Mouse (Mus musculus) neural tube, embryonic 14.5 days (tissue): Measurements from ENCODE around the gene Chst3. TPM values are rescaled to one million over a fixed set of nuclear protein-coding genes. Genes with fewer than 3 reads are reported as not detected.

Source experiments
- ATAC-seq: fragments of 200-750 bp; cut with Nextera tagmentation; 2 replicates; pipeline ENCODE4 v1.8.0; 2017; ENCODE audit warnings: low read depth, mild to moderate bottlenecking, moderate TSS enrichment, moderate library complexity
- H3K27ac ChIP-seq: fragments of 300-500 bp; sonication (generic); 2 replicates; pipeline ENCODE4 v1.5.1; 2014; ENCODE audit warnings: low read depth, mild to moderate bottlenecking, control low read depth, low read length, moderate library complexity, mixed read lengths
- H3K27me3 ChIP-seq: fragments of 300-500 bp; sonication (generic); 2 replicates; pipeline ENCODE4 v1.6.1; 2014; ENCODE audit warnings: low read length; ENCODE audit not compliant: control insufficient read depth, insufficient read depth
- H3K36me3 ChIP-seq: fragments of 300-500 bp; sonication (generic); 2 replicates; pipeline ENCODE4 v1.6.1; 2014; ENCODE audit warnings: low read length, mixed read lengths; ENCODE audit not compliant: control insufficient read depth, insufficient read depth
- H3K4me1 ChIP-seq: fragments of 300-500 bp; sonication (generic); 2 replicates; pipeline ENCODE4 v1.6.1; 2014; ENCODE audit warnings: low read length; ENCODE audit not compliant: control insufficient read depth, insufficient read depth
- H3K4me2 ChIP-seq: fragments of 300-500 bp; sonication (generic); 2 replicates; pipeline ENCODE4 v1.6.1; 2014; ENCODE audit warnings: mild to moderate bottlenecking, low read depth, low read length, control low read depth
- H3K4me3 ChIP-seq: fragments of 300-500 bp; sonication (generic); 2 replicates; pipeline ENCODE4 v1.5.1; 2014; ENCODE audit warnings: low read depth, low read length, control low read depth, mixed read lengths
- H3K9ac ChIP-seq: fragments of 300-500 bp; sonication (generic); replicated peaks from 2 replicates; pipeline ENCODE4 v1.6.1; 2014; ENCODE audit warnings: low read depth, mild to moderate bottlenecking, control low read depth, low read length, mixed read lengths
- H3K9me3 ChIP-seq: fragments of 300-500 bp; sonication (generic); 2 replicates; pipeline ENCODE4 v1.6.1; 2016; ENCODE audit warnings: low read length; ENCODE audit not compliant: control insufficient read depth
- WGBS: fragments of 180-500 bp; shearing (Covaris S2); extraction: QIAGEN DNeasy Blood & Tissue Kit; methylation state at CpG from one replicate; pipeline ENCODE4 v1.1.7; 2014; 5-methylcytosine and 5-hydroxymethylcytosine counted together
- polyA plus RNA-seq: library from polyadenylated mRNA; unstranded; fragments of >200 nt; fragmentation: Nextera tagmentation; extraction: Ambion mirVana; gene quantifications from 2 replicates; pipeline ENCODE4 v1.2.1, GENCODE M21; 2014

Gene Chst3
- polyA plus RNA-seq, 1 experiment from 2014 or later, result 0.79 TPM

- H3K27ac ChIP-seq, result no peak overlapping the region
- no peak for ATAC-seq
- H3K27me3 ChIP-seq, result no peaks in the 10 kb centered on the region
- no peaks in the 10 kb centered on the region for H3K36me3 ChIP-seq
- H3K4me3 ChIP-seq, result no peak overlapping the region
- H3K9me3 ChIP-seq, result no peaks in the 10 kb centered on the region
- no peak overlapping the region for H3K4me2 ChIP-seq
- no peaks in the 10 kb centered on the region for H3K4me1 ChIP-seq
- H3K9ac ChIP-seq, result no peak overlapping the region
- 70% methylated on average over 3 of the region's 3 CpGs for WGBS
Observed at GRCm38 (mm10) chr10:60174506-60174905, 44.6 kb downstream of the Chst3 start.

GRCm38 (mm10) chr10:60173035-60173434, 46.0 kb downstream of the Chst3 start:
- H3K9ac ChIP-seq, result no peak overlapping the region
- no peaks in the 10 kb centered on the region for H3K36me3 ChIP-seq
- no peaks in the 10 kb centered on the region for H3K27me3 ChIP-seq
- no peak overlapping the region for H3K27ac ChIP-seq
- no peak for ATAC-seq
- H3K9me3 ChIP-seq, result no peaks in the 10 kb centered on the region
- no peak overlapping the region for H3K4me3 ChIP-seq
- H3K4me2 ChIP-seq, result no peak overlapping the region
- 52% methylated on average over 10 of the region's 10 CpGs for WGBS
- no peaks in the 10 kb centered on the region for H3K4me1 ChIP-seq

- Histone ChIP-seq H3K9me3 (no peaks in the 10 kb centered on the region), H3K36me3 (no peaks in the 10 kb centered on the region), H3K27ac (no peak overlapping the region), H3K4me2 (no peak overlapping the region), H3K4me1 (no peaks in the 10 kb centered on the region), H3K9ac (no peak overlapping the region), H3K27me3 (no peaks in the 10 kb centered on the region), H3K4me3 (no peak overlapping the region)
- ATAC-seq, result no peak
- WGBS, result 94% methylated on average over 4 of the region's 4 CpGs
Observed at GRCm38 (mm10) chr10:60172306-60172705, 46.8 kb downstream of the Chst3 start.

- Histone ChIP-seq H3K9ac (no peak overlapping the region), H3K27me3 (no peaks in the 10 kb centered on the region), H3K36me3 (no peaks in the 10 kb centered on the region), H3K4me3 (no peak overlapping the region), H3K4me1 (no peaks in the 10 kb centered on the region), H3K27ac (no peak overlapping the region), H3K9me3 (no peaks in the 10 kb centered on the region), H3K4me2 (no peak overlapping the region)
- no peak for ATAC-seq
- 89% methylated on average over 5 of the region's 5 CpGs for WGBS
Observed at GRCm38 (mm10) chr10:60171368-60171767, 47.7 kb downstream of the Chst3 start.

GRCm38 (mm10) chr10:60170326-60171089, 48.6 kb downstream of the Chst3 start:
- Histone ChIP-seq H3K27me3 (no peaks in the 10 kb centered on the region), H3K36me3 (no peaks in the 10 kb centered on the region), H3K9ac (no peak overlapping the region), H3K4me2 (no peak overlapping the region), H3K9me3 (no peaks in the 10 kb centered on the region), H3K4me1 (no peaks in the 10 kb centered on the region), H3K27ac (no peak overlapping the region), H3K4me3 (no peak overlapping the region)
- no peak for ATAC-seq
- WGBS, result 66% methylated on average over 10 of the region's 10 CpGs

GRCm38 (mm10) chr10:60168960-60169359, 50.1 kb downstream of the Chst3 start:
- H3K36me3 ChIP-seq, result no peaks in the 10 kb centered on the region
- no peaks in the 10 kb centered on the region for H3K9me3 ChIP-seq
- 59% methylated on average over 3 of the region's 3 CpGs for WGBS
- H3K9ac ChIP-seq, result no peak overlapping the region
- no peak overlapping the region for H3K4me3 ChIP-seq
- no peak overlapping the region for H3K27ac ChIP-seq
- no peaks in the 10 kb centered on the region for H3K27me3 ChIP-seq
- H3K4me2 ChIP-seq, result no peak overlapping the region
- H3K4me1 ChIP-seq, result no peaks in the 10 kb centered on the region
- ATAC-seq, result no peak

GRCm38 (mm10) chr10:60168306-60168705, 50.8 kb downstream of the Chst3 start:
- 76% methylated on average over 2 of the region's 2 CpGs for WGBS
- H3K27ac ChIP-seq, result no peak overlapping the region
- no peak overlapping the region for H3K4me3 ChIP-seq
- no peak overlapping the region for H3K9ac ChIP-seq
- H3K27me3 ChIP-seq, result no peaks in the 10 kb centered on the region
- H3K4me2 ChIP-seq, result no peak overlapping the region
- no peaks in the 10 kb centered on the region for H3K36me3 ChIP-seq
- H3K9me3 ChIP-seq, result no peaks in the 10 kb centered on the region
- ATAC-seq, result no peak
- H3K4me1 ChIP-seq, result no peaks in the 10 kb centered on the region

GRCm38 (mm10) chr10:60166068-60166467, 53.0 kb downstream of the Chst3 start:
- ATAC-seq, result no peak
- Histone ChIP-seq H3K9me3 (no peaks in the 10 kb centered on the region), H3K27ac (no peak overlapping the region)

GRCm38 (mm10) chr10:60164869-60165268, 54.2 kb downstream of the Chst3 start:
- no peak for ATAC-seq
- WGBS, result 64% methylated on average over 1 of the region's 1 CpGs
- no peak overlapping the region for H3K4me3 ChIP-seq
- H3K9me3 ChIP-seq, result no peaks in the 10 kb centered on the region
- H3K36me3 ChIP-seq, result no peaks in the 10 kb centered on the region
- no peak overlapping the region for H3K9ac ChIP-seq
- no peaks in the 10 kb centered on the region for H3K4me1 ChIP-seq
- H3K27me3 ChIP-seq, result no peaks in the 10 kb centered on the region
- no peak overlapping the region for H3K4me2 ChIP-seq
- H3K27ac ChIP-seq, result no peak overlapping the region

More at GRCm38 (mm10) chr10:60166068-60166467, 53.0 kb downstream of the Chst3 start:
- no peak overlapping the region for H3K4me2 ChIP-seq
- WGBS, result 15% methylated on average over 3 of the region's 3 CpGs
- no peaks in the 10 kb centered on the region for H3K27me3 ChIP-seq
- H3K4me1 ChIP-seq, result no peaks in the 10 kb centered on the region
- no peak overlapping the region for H3K9ac ChIP-seq
- H3K36me3 ChIP-seq, result no peaks in the 10 kb centered on the region
- no peak overlapping the region for H3K4me3 ChIP-seq
